Mouse (Mus musculus): ENCODE results near the gene Hps5.
A peak's percentile ranks its signal among the peaks of the same experiment; 100 is the strongest.

Gene Hps5

GRCm38 (mm10) chr7:46795287-46796205 is at the start of gene Hps5, which contains the start of gene Gtf2h1:
TSS of gene Hps5 (minus strand) at chr7:46796064.
TSS of gene Gtf2h1 (plus strand) at chr7:46796103.
- DNase-seq: peak; percentile 100

GRCm38 (mm10) chr7:46845211-46845977 is 49.5 kb upstream of the Hps5 start:
- DNase-seq: peak; percentile 95

GRCm38 (mm10) chr7:46843576-46843975 is 47.7 kb upstream of the Hps5 start:
- DNase-seq: no peak

- no peak for DNase-seq
These were observed 46.4 kb upstream of the Hps5 start for GRCm38 (mm10) chr7:46842278-46842677.

GRCm38 (mm10) chr7:46840787-46841525 is 45.1 kb upstream of the Hps5 start, which contains the start of gene Ldha:
TSS of gene Ldha (plus strand) at chr7:46841475.
- DNase-seq: no peak

GRCm38 (mm10) chr7:46840326-46840725 is 44.5 kb upstream of the Hps5 start:
- no peak for DNase-seq

GRCm38 (mm10) chr7:46839861-46840260 is 44.0 kb upstream of the Hps5 start:
- no peak for DNase-seq

- DNase-seq: no peak
These were observed 43.6 kb upstream of the Hps5 start for GRCm38 (mm10) chr7:46839446-46839845.

- DNase-seq: peak; percentile 73
These were observed 43.0 kb upstream of the Hps5 start for GRCm38 (mm10) chr7:46838891-46839302.

- peak; percentile 48 for DNase-seq
These were observed 42.3 kb upstream of the Hps5 start for GRCm38 (mm10) chr7:46838104-46838671.

- no peak for DNase-seq
These were observed 41.2 kb upstream of the Hps5 start for GRCm38 (mm10) chr7:46837073-46837472.

GRCm38 (mm10) chr7:46836357-46836756 is 40.5 kb upstream of the Hps5 start:
- DNase-seq: no peak

- DNase-seq: no peak
These were observed 39.2 kb upstream of the Hps5 start for GRCm38 (mm10) chr7:46834994-46835610.

- no peak for DNase-seq
These were observed 37.9 kb upstream of the Hps5 start for GRCm38 (mm10) chr7:46833670-46834255.

- DNase-seq: peak; percentile 80
These were observed 37.4 kb upstream of the Hps5 start for GRCm38 (mm10) chr7:46833266-46833665.

GRCm38 (mm10) chr7:46832112-46832810 is 36.4 kb upstream of the Hps5 start:
- DNase-seq: peak; percentile 31

GRCm38 (mm10) chr7:46831693-46832092 is 35.8 kb upstream of the Hps5 start:
- no peak for DNase-seq

GRCm38 (mm10) chr7:46830799-46831590 is 35.1 kb upstream of the Hps5 start:
- peak; percentile 58 for DNase-seq

- no peak for DNase-seq
These were observed 34.0 kb upstream of the Hps5 start for GRCm38 (mm10) chr7:46829911-46830310.

- no peak for DNase-seq
These were observed 31.9 kb upstream of the Hps5 start for GRCm38 (mm10) chr7:46827803-46828184.

Data from thymus, postnatal 14 days (tissue).